Mouse (Mus musculus) cerebellum, postnatal 4 days (tissue): ENCODE data around the gene Faah.

Source experiments
- DNase-seq, 2 experiments: peaks; one replicate each; pipeline ENCODE4 v3.0.0; 2022; ENCODE audit warnings: low spot score in 2 of 2, mixed read lengths in 1 of 2

The Faah gene

GRCm38 (mm10) chr4:116017902-116018746 lies at the start of gene Faah:
Faah (minus strand) TSS chr4:116017926.
- no peak for DNase-seq

- DNase-seq: no peak
These were observed 46.1 kb upstream of the Faah start for GRCm38 (mm10) chr4:116063855-116064254.

- DNase-seq: no peak
These were observed 41.4 kb upstream of the Faah start for GRCm38 (mm10) chr4:116059012-116059726.

GRCm38 (mm10) chr4:116057559-116057958 lies 39.8 kb upstream of the Faah start:
- DNase-seq: no peak

- DNase-seq: peak; percentile 65 to 78
These were observed 35.8 kb upstream of the Faah start, which contains the start of gene Nsun4 for GRCm38 (mm10) chr4:116053399-116053961. Nsun4 (minus strand) TSS chr4:116053876.

- peak in 1 of 2 experiments; percentile 41 for DNase-seq
These were observed 35.0 kb upstream of the Faah start for GRCm38 (mm10) chr4:116052526-116053293.

- no peak for DNase-seq
These were observed 31.5 kb upstream of the Faah start for GRCm38 (mm10) chr4:116049211-116049610.

GRCm38 (mm10) chr4:116048130-116048920 lies 30.6 kb upstream of the Faah start:
- no peak for DNase-seq

GRCm38 (mm10) chr4:116047681-116048080 lies 30.0 kb upstream of the Faah start:
- no peak for DNase-seq

- DNase-seq: no peak
These were observed 28.9 kb upstream of the Faah start for GRCm38 (mm10) chr4:116046604-116047003.

GRCm38 (mm10) chr4:116042186-116042585 lies 24.5 kb upstream of the Faah start:
- DNase-seq: no peak

- DNase-seq: no peak
These were observed 22.7 kb upstream of the Faah start for GRCm38 (mm10) chr4:116040466-116040865.

- no peak for DNase-seq
These were observed 15.6 kb upstream of the Faah start for GRCm38 (mm10) chr4:116033374-116033773.

- no peak for DNase-seq
These were observed 15.2 kb upstream of the Faah start for GRCm38 (mm10) chr4:116032906-116033305.

GRCm38 (mm10) chr4:116017300-116017901 lies 325 bp downstream of the Faah start:
- peak; percentile 62 to 65 for DNase-seq

- DNase-seq: no peak
These were observed 845 bp downstream of the Faah start for GRCm38 (mm10) chr4:116016862-116017299.

- no peak for DNase-seq
These were observed 1.3 kb downstream of the Faah start for GRCm38 (mm10) chr4:116016396-116016795.

GRCm38 (mm10) chr4:116015996-116016395 lies 1.7 kb downstream of the Faah start:
- DNase-seq: no peak

GRCm38 (mm10) chr4:116015502-116015901 lies 2.2 kb downstream of the Faah start:
- DNase-seq: no peak

- no peak for DNase-seq
These were observed 7.5 kb downstream of the Faah start for GRCm38 (mm10) chr4:116010186-116010585.
